Mouse (Mus musculus): ENCODE measurements at regions not wholly inside any gene's neighbourhood (a gene's known extent, or its start where the extent isn't known, plus 50 kb on each side); places are given as distances from the start of the nearest gene placed in this dataset.

- TF ChIP-seq GATA1 (IDR thresholded peaks at IDR 0.05; ENCODE audit: low read depth, low read length) (no peak), CTCF (IDR thresholded peaks at IDR 0.05 in 2 of 3, conservative IDR thresholded peaks at IDR 0.05 in 1 of 3; ENCODE audit: control insufficient read depth in 1 of 3, insufficient read depth in 1 of 3, low read depth in 2 of 3, low read length in 3 of 3, poor library complexity in 1 of 3, severe bottlenecking in 1 of 3) (no peak), HCFC1 (IDR thresholded peaks at IDR 0.05; ENCODE audit: low read depth, low read length) (no peak), POLR2A (IDR thresholded peaks at IDR 0.05; ENCODE audit: control insufficient read depth in 1 of 2, insufficient read depth in 1 of 2, low read depth in 1 of 2, low read length in 2 of 2, poor library complexity in 1 of 2) (no peak), NELFE (IDR thresholded peaks at IDR 0.05; ENCODE audit: low read depth, low read length) (no peak), EP300 (IDR thresholded peaks at IDR 0.05; ENCODE audit: low read depth in 1 of 2, low read length in 2 of 2) (no peak), JUND (IDR thresholded peaks at IDR 0.05; ENCODE audit: low read depth, low read length) (no peak), USF2 (IDR thresholded peaks at IDR 0.05; ENCODE audit: borderline replicate concordance in 1 of 2, insufficient read depth in 1 of 2, low read depth in 1 of 2, low read length in 2 of 2) (no peak)
Observed at GRCm38 (mm10) chr15:63071921-63072320, 773.1 kb downstream of the Gsdmc2 start.
